Mouse (Mus musculus): ENCODE measurements around the gene Sf3b4. TPM values are rescaled to one million over a fixed set of nuclear protein-coding genes. Genes with fewer than 3 reads are reported as not detected.
"Not testable (repeated sequence)": the region's sequence is repeated elsewhere in the genome, so short reads cannot be mapped to it uniquely, and the experiment has no call there.

The Sf3b4 gene
- polyA plus RNA-seq, 1 experiment from 2014 or later, result 190 TPM

GRCm38 (mm10) chr3:96197129-96197749 lies 25.1 kb downstream of the Sf3b4 start:
- Histone ChIP-seq H3K4me1 (peaks cover 14% of the 10 kb centered on the region; the same call in 1 of the 2 replicates), H3K4me2 (replicated peaks) (peak overlapping the region; percentile 89), H3K4me3 (peak overlapping the region; percentile 63), H3K9ac (peak overlapping the region; percentile 86), H3K36me3 (no peaks in the 10 kb centered on the region), H3K9me3 (no peaks in the 10 kb centered on the region), H3K27ac (peak overlapping the region; percentile 98), H3K27me3 (no peaks in the 10 kb centered on the region)
- WGBS, result under 1% methylated on average over 50 of the region's 50 CpGs
- ATAC-seq (ENCODE audit: insufficient number of reproducible peaks, insufficient read depth, low FRiP score, low TSS enrichment), result peak; percentile 90

GRCm38 (mm10) chr3:96198181-96198580 lies 26.0 kb downstream of the Sf3b4 start:
- H3K27ac ChIP-seq, result 0 out of 2 replicates have a peak overlapping the region, but pooled peaks have one; percentile 46
- H3K27me3 ChIP-seq, result no peaks in the 10 kb centered on the region
- H3K36me3 ChIP-seq, result no peaks in the 10 kb centered on the region
- 6% methylated on average over 6 of the region's 6 CpGs for WGBS
- peak overlapping the region; percentile 63 for H3K4me3 ChIP-seq
- 0 out of 2 replicates have a peak overlapping the region, but pooled peaks have one; percentile 7 for H3K9ac ChIP-seq
- ATAC-seq (ENCODE audit: insufficient number of reproducible peaks, insufficient read depth, low FRiP score, low TSS enrichment), result 0 out of 2 replicates have a peak, but pooled peaks have one; percentile 35
- H3K9me3 ChIP-seq, result no peaks in the 10 kb centered on the region
- H3K4me1 ChIP-seq, result peaks cover 14% of the 10 kb centered on the region; the same call in 1 of the 2 replicates
- peak overlapping the region; percentile 89 for H3K4me2 ChIP-seq (replicated peaks)

- not testable (repeated sequence) for H3K36me3 ChIP-seq; H3K9me3 ChIP-seq; H3K27ac ChIP-seq; ATAC-seq (ENCODE audit: insufficient number of reproducible peaks, insufficient read depth, low FRiP score, low TSS enrichment); H3K4me3 ChIP-seq; H3K9ac ChIP-seq; H3K27me3 ChIP-seq
- 28% methylated on average over 8 of the region's 8 CpGs for WGBS
- Histone ChIP-seq H3K4me2 (replicated peaks) (peak overlapping the region; percentile 89), H3K4me1 (peaks cover 14% of the 10 kb centered on the region; the same call in 1 of the 2 replicates)
Measured at GRCm38 (mm10) chr3:96198601-96199251, 26.6 kb downstream of the Sf3b4 start.

- Histone ChIP-seq H3K27me3 (no peaks in the 10 kb centered on the region), H3K9ac (no peak overlapping the region), H3K4me2 (replicated peaks) (no peak overlapping the region), H3K36me3 (no peaks in the 10 kb centered on the region), H3K4me3 (no peak overlapping the region), H3K4me1 (peaks cover 14% of the 10 kb centered on the region; the same call in 1 of the 2 replicates), H3K27ac (no peak overlapping the region), H3K9me3 (no peaks in the 10 kb centered on the region)
- no peak for ATAC-seq (ENCODE audit: insufficient number of reproducible peaks, insufficient read depth, low FRiP score, low TSS enrichment)
- 62% methylated on average over 2 of the region's 2 CpGs for WGBS
Measured at GRCm38 (mm10) chr3:96199731-96200130, 27.6 kb downstream of the Sf3b4 start.

- no peaks in the 10 kb centered on the region for H3K9me3 ChIP-seq
- H3K9ac ChIP-seq, result no peak overlapping the region
- WGBS, result 78% methylated on average over 3 of the region's 3 CpGs
- H3K4me3 ChIP-seq, result no peak overlapping the region
- no peaks in the 10 kb centered on the region for H3K27me3 ChIP-seq
- H3K4me2 ChIP-seq (replicated peaks), result no peak overlapping the region
- no peak overlapping the region for H3K27ac ChIP-seq
- no peaks in the 10 kb centered on the region for H3K4me1 ChIP-seq
- no peak for ATAC-seq (ENCODE audit: insufficient number of reproducible peaks, insufficient read depth, low FRiP score, low TSS enrichment)
- no peaks in the 10 kb centered on the region for H3K36me3 ChIP-seq
Measured at GRCm38 (mm10) chr3:96207819-96208218, 35.7 kb downstream of the Sf3b4 start.

- Histone ChIP-seq H3K9ac (no peak overlapping the region), H3K4me1 (no peaks in the 10 kb centered on the region), H3K9me3 (no peaks in the 10 kb centered on the region), H3K36me3 (no peaks in the 10 kb centered on the region), H3K27me3 (no peaks in the 10 kb centered on the region), H3K4me3 (no peak overlapping the region), H3K27ac (no peak overlapping the region), H3K4me2 (replicated peaks) (no peak overlapping the region)
- ATAC-seq (ENCODE audit: insufficient number of reproducible peaks, insufficient read depth, low FRiP score, low TSS enrichment), result no peak
- WGBS, result 20% methylated on average over 15 of the region's 15 CpGs
Measured at GRCm38 (mm10) chr3:96209242-96209641, 37.1 kb downstream of the Sf3b4 start.

GRCm38 (mm10) chr3:96219191-96219641 lies 47.1 kb downstream of the Sf3b4 start:
- no peaks in the 10 kb centered on the region for H3K9me3 ChIP-seq
- H3K4me2 ChIP-seq (replicated peaks), result peak overlapping the region; percentile 57
- H3K36me3 ChIP-seq, result no peaks in the 10 kb centered on the region
- H3K27me3 ChIP-seq, result no peaks in the 10 kb centered on the region
- peak overlapping the region; percentile 65 for H3K4me3 ChIP-seq
- WGBS, result under 1% methylated on average over 12 of the region's 12 CpGs
- peak overlapping the region; percentile 89 for H3K9ac ChIP-seq
- ATAC-seq (ENCODE audit: insufficient number of reproducible peaks, insufficient read depth, low FRiP score, low TSS enrichment), result no peak
- peak overlapping the region; percentile 99 for H3K27ac ChIP-seq
- H3K4me1 ChIP-seq, result peaks cover 18% of the 10 kb centered on the region

- WGBS, result under 1% methylated on average over 37 of the region's 37 CpGs
- Histone ChIP-seq H3K4me2 (replicated peaks) (peak within 1 kb of the TSS; percentile 57), H3K4me1 (peaks cover 18% of the 10 kb centered on the region), H3K9ac (peak within 1 kb of the TSS; percentile 89), H3K36me3 (no peaks in the 10 kb centered on the region), H3K4me3 (peak within 1 kb of the TSS; percentile 65), H3K27ac (peak within 1 kb of the TSS; percentile 99), H3K9me3 (no peaks in the 10 kb centered on the region), H3K27me3 (no peaks in the 10 kb centered on the region)
- peak; percentile 69 for ATAC-seq (ENCODE audit: insufficient number of reproducible peaks, insufficient read depth, low FRiP score, low TSS enrichment)
Measured at GRCm38 (mm10) chr3:96219661-96220130, 47.6 kb downstream of the Sf3b4 start, which contains the start of the genes Bola1 and Hist2h2ab. Gene Bola1, minus strand, starts transcription at chr3:96219709. Gene Hist2h2ab, plus strand, starts transcription at chr3:96219865.

- Histone ChIP-seq H3K4me2 (replicated peaks) (peak overlapping the region; percentile 57), H3K9ac (peak overlapping the region; percentile 89), H3K4me1 (peaks cover 18% of the 10 kb centered on the region), H3K4me3 (peak overlapping the region; percentile 65), H3K27ac (peak overlapping the region; percentile 99)
- H3K36me3 ChIP-seq; H3K27me3 ChIP-seq; H3K9me3 ChIP-seq; ATAC-seq (ENCODE audit: insufficient number of reproducible peaks, insufficient read depth, low FRiP score, low TSS enrichment): not testable (repeated sequence)
- WGBS, result under 1% methylated on average over 30 of the region's 47 CpGs
Measured at GRCm38 (mm10) chr3:96220131-96220764, 48.1 kb downstream of the Sf3b4 start.

- Histone ChIP-seq H3K27me3 (no peaks in the 10 kb centered on the region), H3K4me3 (peak within 1 kb of the TSS; percentile 65), H3K9ac (peak within 1 kb of the TSS; percentile 89), H3K4me1 (peaks cover 18% of the 10 kb centered on the region), H3K36me3 (no peaks in the 10 kb centered on the region), H3K4me2 (replicated peaks) (peak within 1 kb of the TSS; percentile 57), H3K27ac (peak within 1 kb of the TSS; percentile 99), H3K9me3 (no peaks in the 10 kb centered on the region)
- ATAC-seq (ENCODE audit: insufficient number of reproducible peaks, insufficient read depth, low FRiP score, low TSS enrichment), result peak; percentile 94
- under 1% methylated on average over 43 of the region's 43 CpGs for WGBS
Measured at GRCm38 (mm10) chr3:96220765-96221639, 48.9 kb downstream of the Sf3b4 start, which contains the start of the genes Hist2h2ac and Hist2h2be. Gene Hist2h2ac, minus strand, starts transcription at chr3:96220880. Gene Hist2h2be, plus strand, starts transcription at chr3:96221119.

- Histone ChIP-seq H3K9ac (peak overlapping the region; percentile 89), H3K27ac (peak overlapping the region; percentile 99), H3K27me3 (no peaks in the 10 kb centered on the region), H3K4me3 (peak overlapping the region; percentile 65), H3K4me2 (replicated peaks) (peak overlapping the region; percentile 57), H3K36me3 (no peaks in the 10 kb centered on the region), H3K4me1 (peaks cover 18% of the 10 kb centered on the region), H3K9me3 (no peaks in the 10 kb centered on the region)
- WGBS, result 18% methylated on average over 9 of the region's 9 CpGs
- ATAC-seq (ENCODE audit: insufficient number of reproducible peaks, insufficient read depth, low FRiP score, low TSS enrichment), result no peak
Measured at GRCm38 (mm10) chr3:96221640-96222038, 49.5 kb downstream of the Sf3b4 start.
